Mouse (Mus musculus) kidney, adult 11 months (tissue): ENCODE data around the gene Ralgapa1.
"Not testable (repeated sequence)": the region's sequence is repeated elsewhere in the genome, so short reads cannot be mapped to it uniquely, and the experiment has no call there.

Experiments used
- DNase-seq: peaks from one replicate; pipeline ENCODE4 v3.0.0; 2022

Ralgapa1 gene

DNA sequence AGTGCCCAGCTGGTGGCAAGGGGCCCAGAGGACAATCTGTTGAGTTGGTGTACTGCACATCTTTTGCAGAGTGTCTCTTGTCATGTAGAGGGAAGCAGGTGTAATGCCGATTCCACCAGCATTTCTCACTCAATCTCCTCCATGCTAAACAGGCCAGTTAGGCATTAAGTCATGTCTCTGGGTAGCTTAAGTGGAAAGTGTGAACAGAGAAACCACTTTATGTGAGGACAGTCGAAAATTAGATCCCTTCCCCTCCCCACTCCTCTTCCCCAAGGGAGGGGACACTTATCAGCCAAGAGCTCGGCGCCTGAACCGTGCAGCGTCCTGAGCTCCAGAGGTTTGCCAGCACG, 222.5 kb downstream of the Ralgapa1 start:
- no peak for DNase-seq

GRCm38 (mm10) chr12:55586936-55587335, 234.0 kb downstream of the Ralgapa1 start:
- DNase-seq: not testable (repeated sequence)

DNA sequence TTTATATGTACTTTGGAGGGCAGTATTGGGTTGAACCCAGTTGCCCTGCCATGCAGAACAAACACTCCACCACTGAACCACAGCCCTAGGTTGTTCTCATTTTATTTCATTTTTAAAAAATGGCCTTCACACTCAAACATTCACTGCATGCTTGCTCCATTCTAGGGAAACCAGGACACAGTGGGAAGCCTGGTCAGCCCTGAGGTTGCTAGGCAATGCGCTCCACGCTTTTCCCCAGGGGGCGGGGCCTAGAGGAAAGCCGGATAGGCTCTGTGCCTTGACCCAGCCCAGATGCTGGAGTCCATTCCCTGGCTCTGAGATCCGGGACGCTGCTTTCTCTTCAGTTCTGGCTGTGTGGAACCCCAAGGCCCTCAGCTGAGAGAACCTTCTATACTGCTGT, 247.2 kb downstream of the Ralgapa1 start:
- DNase-seq: no peak

- no peak for DNase-seq
Observed at GRCm38 (mm10) chr12:55573089-55573488, 247.9 kb downstream of the Ralgapa1 start.

DNA sequence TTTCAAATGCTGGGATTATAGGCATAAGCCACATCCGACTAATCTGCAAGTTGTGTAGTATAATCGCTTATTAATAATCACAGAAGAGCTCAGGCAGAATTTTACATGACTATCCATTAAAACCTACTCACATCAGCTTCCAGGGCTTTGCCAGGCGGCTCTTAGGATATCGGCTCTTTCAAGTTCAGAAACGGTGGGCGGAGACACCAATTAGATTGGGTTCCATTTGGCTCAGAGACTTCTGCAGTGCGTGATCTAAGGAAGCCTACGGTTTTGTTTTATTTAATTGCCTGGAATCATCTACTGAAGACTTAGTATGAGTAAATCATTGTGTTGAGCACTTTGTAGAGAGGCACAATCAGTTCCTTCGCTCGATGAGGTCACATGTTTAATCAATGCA, 249.3 kb downstream of the Ralgapa1 start:
- no peak for DNase-seq

- no peak for DNase-seq
Observed at GRCm38 (mm10) chr12:55571181-55571580, 249.8 kb downstream of the Ralgapa1 start.

- DNase-seq: no peak
Observed at GRCm38 (mm10) chr12:55570646-55571045, 250.3 kb downstream of the Ralgapa1 start.

DNA sequence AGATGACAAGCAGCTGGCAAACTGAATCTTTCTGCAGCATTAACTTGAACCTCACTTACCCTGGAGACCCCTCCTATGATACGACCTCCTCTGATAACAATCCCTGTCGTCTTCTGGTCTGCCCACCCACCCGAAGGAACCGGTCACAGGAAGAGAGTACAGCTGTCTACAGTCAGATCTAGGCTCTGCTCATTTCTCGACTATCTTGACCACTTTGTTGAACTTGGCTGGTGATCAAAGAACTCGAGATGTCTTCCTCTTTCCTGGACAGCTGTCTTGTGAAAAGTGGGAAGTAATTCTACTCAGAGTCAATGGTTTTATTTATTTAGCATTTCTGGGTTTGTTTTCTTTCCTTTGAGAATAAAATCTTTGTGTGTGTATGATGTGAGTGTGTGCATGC, 251.3 kb downstream of the Ralgapa1 start:
- DNase-seq: no peak

DNA sequence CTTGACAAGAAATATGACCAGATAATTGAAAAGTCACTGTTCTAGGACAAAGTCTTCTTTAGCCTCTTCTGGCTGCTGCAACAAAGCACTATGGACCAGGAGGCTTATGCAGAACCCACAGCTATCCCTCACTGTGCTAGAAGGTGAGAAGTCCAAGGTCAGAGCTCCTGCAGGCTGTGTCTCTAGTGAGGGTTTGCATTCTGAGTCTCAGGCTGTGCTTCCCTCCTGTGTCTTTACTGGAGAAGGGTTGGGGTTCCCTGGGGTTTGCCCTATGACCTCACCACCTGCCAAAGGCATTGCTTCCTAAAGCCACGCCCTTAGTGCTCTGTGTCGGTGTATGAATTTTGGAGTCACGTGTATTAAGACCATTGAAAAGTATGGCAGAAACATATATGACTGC, 252.5 kb downstream of the Ralgapa1 start:
- no peak for DNase-seq

DNA sequence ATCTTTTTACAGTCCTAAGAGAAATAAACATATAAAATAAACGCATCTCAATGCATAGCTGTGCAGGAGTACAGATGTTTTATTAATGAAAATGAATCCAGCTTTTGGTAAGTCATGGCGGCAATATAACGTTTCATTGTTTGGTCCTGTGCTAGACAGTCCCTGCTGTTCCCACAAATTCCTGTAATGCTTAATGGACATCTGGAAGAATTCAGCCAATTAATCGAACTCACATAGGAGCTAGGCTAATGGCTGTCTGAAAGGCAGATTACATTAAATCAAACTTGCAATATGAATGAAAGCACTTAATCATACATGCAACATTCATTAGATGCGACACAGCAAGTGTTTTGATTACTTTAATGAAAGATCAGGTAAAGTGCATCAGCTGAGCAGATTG, 254.1 kb downstream of the Ralgapa1 start:
- no peak for DNase-seq

DNA sequence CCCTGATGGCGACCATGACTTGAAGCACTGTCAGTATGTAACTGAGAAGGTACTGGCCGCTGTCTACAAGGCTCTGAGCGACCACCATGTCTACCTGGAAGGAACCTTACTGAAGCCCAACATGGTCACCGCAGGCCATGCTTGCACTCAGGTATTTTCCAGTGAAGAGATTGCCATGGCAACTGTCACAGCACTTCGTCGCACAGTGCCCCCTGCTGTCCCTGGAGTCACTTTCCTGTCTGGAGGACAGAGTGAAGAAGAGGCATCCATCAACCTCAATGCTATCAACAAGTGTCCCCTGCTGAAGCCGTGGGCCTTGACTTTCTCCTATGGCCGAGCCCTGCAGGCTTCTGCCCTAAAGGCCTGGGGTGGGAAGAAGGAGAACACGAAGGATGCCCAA, 255.1 kb downstream of the Ralgapa1 start:
- DNase-seq: no peak

- no peak for DNase-seq
Observed at GRCm38 (mm10) chr12:55565206-55565605, 255.8 kb downstream of the Ralgapa1 start, which contains the start of gene Aldoart2. Gene Aldoart2 (plus strand): TSS chr12:55565239.

- DNase-seq: no peak
Observed at GRCm38 (mm10) chr12:55564187-55564963, 256.6 kb downstream of the Ralgapa1 start.

DNA sequence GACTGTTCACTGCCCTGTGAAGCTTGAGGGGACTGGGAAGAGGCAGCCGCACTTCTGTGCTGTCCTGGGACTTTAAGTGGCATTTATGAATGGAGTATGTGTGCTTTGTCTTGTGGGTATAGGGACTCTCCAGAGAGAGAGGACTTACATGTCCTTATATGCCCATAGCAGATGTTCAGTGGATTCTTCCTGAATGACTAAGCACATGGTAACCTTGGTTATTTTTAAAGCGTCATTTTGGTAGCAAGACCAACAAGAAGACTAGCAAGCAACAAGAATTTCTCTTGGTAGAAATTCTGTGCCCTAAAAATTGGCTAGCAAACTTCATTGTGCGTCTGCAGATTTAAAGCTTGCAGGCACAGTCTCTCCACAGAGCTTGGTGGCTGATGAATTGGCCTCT, 257.2 kb downstream of the Ralgapa1 start:
- no peak for DNase-seq

DNA sequence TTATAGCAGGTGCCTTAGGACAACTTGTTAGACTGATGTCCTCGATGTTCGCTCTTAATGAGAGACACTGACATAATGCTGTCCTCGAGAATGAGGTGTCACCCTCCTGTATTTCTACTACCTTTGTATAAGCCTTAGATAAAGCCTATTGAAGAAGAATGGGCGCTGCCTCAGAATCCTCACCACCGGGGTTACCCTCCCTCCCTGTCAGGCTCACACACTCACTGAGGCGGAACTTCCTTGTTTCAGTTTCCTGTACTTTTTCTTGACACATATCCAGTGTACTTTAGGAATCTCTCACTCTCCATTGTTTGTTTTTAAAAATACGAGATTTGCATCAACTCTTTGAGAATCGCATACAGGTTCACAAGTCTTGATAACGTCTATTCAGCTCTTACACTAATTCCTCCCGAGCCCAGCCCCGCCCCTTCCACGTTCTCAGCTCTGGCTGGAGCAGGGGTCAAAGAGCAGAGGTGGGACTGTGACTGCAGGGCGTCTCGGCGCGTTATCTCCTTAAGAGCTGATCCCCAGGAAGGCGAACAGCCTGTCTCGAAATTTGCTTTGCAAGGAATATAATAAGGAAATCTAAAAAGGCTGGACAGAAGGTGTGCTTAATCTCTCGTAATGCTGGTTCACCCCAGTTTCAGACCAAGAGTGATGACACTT, 260.8 kb downstream of the Ralgapa1 start:
- DNase-seq: peak; percentile 14

DNA sequence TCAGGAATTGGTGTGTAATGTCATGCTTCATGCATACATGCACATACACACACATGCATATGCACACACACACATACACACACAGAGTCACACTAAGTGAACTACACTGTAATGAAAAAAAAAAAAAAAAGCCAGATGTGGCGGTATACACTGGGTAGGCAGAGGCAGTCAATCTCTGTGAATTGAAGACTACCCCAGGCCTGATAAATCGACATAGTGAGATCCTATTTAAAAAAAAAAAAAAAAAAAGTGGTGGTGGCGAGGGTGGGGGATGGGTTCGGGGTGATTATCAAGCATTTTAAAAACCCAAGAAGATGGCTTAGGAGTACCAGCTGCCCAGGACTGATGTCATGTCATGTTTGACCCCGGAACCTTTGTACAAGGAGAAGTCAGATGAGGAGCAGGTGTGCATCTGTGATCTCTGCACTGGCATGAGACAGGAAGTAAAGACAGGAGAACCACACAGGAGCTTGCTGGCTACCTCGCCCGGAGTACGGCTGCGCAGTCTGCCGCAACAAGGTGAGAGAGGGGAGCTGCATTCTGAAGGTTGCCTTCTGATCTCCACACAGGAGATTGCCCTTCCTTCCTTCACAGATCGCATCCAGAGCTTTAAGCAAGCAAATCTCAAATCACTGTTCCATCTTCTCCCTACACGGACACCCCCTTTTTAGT, 261.6 kb downstream of the Ralgapa1 start:
- no peak for DNase-seq

- DNase-seq: no peak
Observed at GRCm38 (mm10) chr12:55557866-55558265, 263.1 kb downstream of the Ralgapa1 start.

DNA sequence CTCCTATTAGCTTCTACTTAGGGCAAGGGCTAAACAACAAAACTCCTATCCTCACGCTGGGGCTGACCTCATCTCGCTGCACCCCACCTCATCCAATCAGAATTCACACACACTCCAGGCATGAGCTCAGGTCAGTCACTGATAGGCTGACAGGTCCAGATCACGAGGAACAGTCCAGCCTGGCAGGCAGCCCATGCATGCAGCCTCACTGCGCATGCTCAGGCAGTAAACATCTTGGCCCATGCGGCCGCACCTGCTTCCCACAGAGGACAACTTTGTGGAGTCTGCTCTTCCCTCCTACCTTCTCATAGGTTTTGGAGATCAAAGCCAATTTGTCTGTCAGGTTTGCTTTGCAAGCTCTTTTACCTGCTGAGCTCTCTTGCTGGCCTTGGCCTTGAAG, 266.1 kb downstream of the Ralgapa1 start:
- DNase-seq: not testable (repeated sequence)
